Mouse (Mus musculus): ENCODE data around the gene Cldn13.

- no peak for TF ChIP-seq CTCF (IDR thresholded peaks at IDR 0.05; ENCODE audit: borderline replicate concordance, insufficient read depth, low read depth, low read length)
- no peak for TF ChIP-seq POLR2A (IDR thresholded peaks at IDR 0.05; ENCODE audit: borderline replicate concordance, insufficient read depth, low read length)
Measured at GRCm38 (mm10) chr5:134914510-134914909, 816 bp downstream of the Cldn13 start.
